Mouse (Mus musculus): Measurements from ENCODE around the gene Ttll8.

- TF ChIP-seq GATA1 (IDR thresholded peaks at IDR 0.05; ENCODE audit: borderline replicate concordance, low read length): no peak
- TF ChIP-seq FLI1 (IDR thresholded peaks at IDR 0.05; ENCODE audit: low read length): no peak
Measured at GRCm38 (mm10) chr15:88890751-88891675, 63.2 kb downstream of the Ttll8 start.
